16 mouse cellular contexts compared by ENCODE assay signal in the genomic region with DNA sequence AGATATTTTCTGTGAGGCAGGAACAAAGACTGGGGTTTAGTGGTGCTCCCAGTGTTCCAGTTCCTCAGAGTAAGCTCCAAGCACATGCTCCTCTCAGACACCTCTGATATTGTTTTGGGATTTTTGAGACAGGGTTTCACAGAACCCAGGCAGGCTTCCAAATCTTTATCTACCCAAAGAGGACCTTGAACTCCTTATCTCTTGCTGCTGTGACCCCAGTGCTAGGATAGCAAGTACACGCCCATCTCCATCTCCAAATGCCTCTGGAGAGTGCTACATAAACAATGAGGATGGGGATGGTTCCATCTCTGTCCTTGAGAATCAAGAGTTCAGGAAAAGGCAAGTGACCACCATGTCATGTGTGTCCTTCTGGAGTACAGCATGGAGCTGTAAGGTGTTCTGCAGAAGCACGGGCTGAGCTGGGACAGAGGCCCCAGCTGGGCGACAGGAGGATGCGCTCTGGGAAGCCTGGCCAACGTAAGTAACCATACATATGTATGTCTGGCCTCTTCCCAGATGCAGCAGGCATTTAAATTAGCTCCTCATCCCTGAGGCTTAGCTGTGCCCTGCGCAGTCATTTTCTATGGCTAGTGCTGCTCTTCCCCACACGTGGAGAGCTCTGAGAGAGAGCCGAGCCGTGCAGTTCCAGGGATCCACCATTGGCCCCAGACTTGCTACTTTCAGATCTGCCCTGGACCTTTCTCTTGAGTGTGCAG. TPM values are rescaled to one million over a fixed set of nuclear protein-coding genes. Genes with fewer than 3 reads are reported as not detected.
DNase-seq lines count a peak whose midpoint lies in the region; ATAC-seq and TF ChIP-seq lines count a peak whose summit lies in the region.
"Had no signal": no experiment of that assay in that cellular context is flagged by ENCODE, and none has a peak within 500 bp of the region (broad histone marks: within the 10 kb centered on the region; RNA-seq: fewer than 3 reads in every experiment).

No protein-coding gene starts in this region.

- TF ChIP-seq POLR2A in heart, adult 2 months (IDR thresholded peaks at IDR 0.05; ENCODE audit: insufficient read depth, low read depth, low read length) = no peak

- intact Hi-C loops in heart, adult 2 months (cut with DNase I) = no loop called here

- H3K9me3 ChIP-seq in heart, embryonic 10.5 days = no peaks in the 10 kb centered on the region
- H3K9me3 ChIP-seq in midbrain, embryonic 10.5 days (replicated peaks) = no peaks in the 10 kb centered on the region
- H3K9me3 ChIP-seq in midbrain, embryonic 16.5 days (replicated peaks; ENCODE audit: control insufficient read depth, low read length, poor library complexity, severe bottlenecking) = no peaks in the 10 kb centered on the region
- no peaks in the 10 kb centered on the region for H3K9me3 ChIP-seq in hindbrain, embryonic 13.5 days
- H3K9me3 ChIP-seq in midbrain, embryonic 13.5 days = no peaks in the 10 kb centered on the region

- H3K27me3 ChIP-seq in heart, embryonic 10.5 days (ENCODE audit: insufficient read depth, poor library complexity, severe bottlenecking) = no peaks in the 10 kb centered on the region
- no peaks in the 10 kb centered on the region for H3K27me3 ChIP-seq in heart, adult 2 months (ENCODE audit: control insufficient read depth, insufficient read depth, low read length)
- no peaks in the 10 kb centered on the region for H3K27me3 ChIP-seq in midbrain, embryonic 10.5 days (ENCODE audit: low read depth, poor library complexity, severe bottlenecking)
- no peaks in the 10 kb centered on the region for H3K27me3 ChIP-seq in midbrain, embryonic 16.5 days (ENCODE audit: control insufficient read depth, insufficient read depth, low read depth, low read length)
- H3K27me3 ChIP-seq in hindbrain, embryonic 13.5 days = no peaks in the 10 kb centered on the region
- H3K27me3 ChIP-seq in midbrain, embryonic 13.5 days = no peaks in the 10 kb centered on the region

- WGBS in heart, embryonic 10.5 days = 83% methylated on average over 9 of the region's 9 CpGs
- 81% methylated on average over 9 of the region's 9 CpGs for WGBS in heart, adult 2 months
- WGBS in midbrain, embryonic 10.5 days = 80% methylated on average over 9 of the region's 9 CpGs
- WGBS in midbrain, embryonic 16.5 days = 47% methylated on average over 9 of the region's 9 CpGs
- WGBS in hindbrain, embryonic 13.5 days = 33% methylated on average over 9 of the region's 9 CpGs
- WGBS in midbrain, embryonic 13.5 days = 47% methylated on average over 9 of the region's 9 CpGs

- TF ChIP-seq CTCF in heart, adult 2 months (IDR thresholded peaks at IDR 0.05) = no peak

- H3K36me3 ChIP-seq in heart, embryonic 10.5 days = no peaks in the 10 kb centered on the region
- H3K36me3 ChIP-seq in heart, adult 2 months (ENCODE audit: control insufficient read depth, insufficient read depth, low read length) = no peaks in the 10 kb centered on the region
- no peaks in the 10 kb centered on the region for H3K36me3 ChIP-seq in midbrain, embryonic 10.5 days
- no peaks in the 10 kb centered on the region for H3K36me3 ChIP-seq in midbrain, embryonic 16.5 days (ENCODE audit: control insufficient read depth, insufficient read depth, low read length)
- H3K36me3 ChIP-seq in hindbrain, embryonic 13.5 days = no peaks in the 10 kb centered on the region
- no peaks in the 10 kb centered on the region for H3K36me3 ChIP-seq in midbrain, embryonic 13.5 days

- no peak overlapping the region for H3K9ac ChIP-seq in heart, adult 2 months (ENCODE audit: low read depth, low read length)
- H3K9ac ChIP-seq in midbrain, embryonic 16.5 days (ENCODE audit: low read depth, low read length) = no peak overlapping the region
- H3K9ac ChIP-seq in hindbrain, embryonic 13.5 days = no peak overlapping the region
- H3K9ac ChIP-seq in midbrain, embryonic 13.5 days (replicated peaks) = no peak overlapping the region

- no peak for TF ChIP-seq EP300 in heart, adult 2 months (IDR thresholded peaks at IDR 0.05; ENCODE audit: insufficient read depth, low read depth, low read length)

- H3K4me1 ChIP-seq in heart, embryonic 10.5 days = peaks cover 30% of the 10 kb centered on the region
- no peaks in the 10 kb centered on the region for H3K4me1 ChIP-seq in heart, adult 2 months (ENCODE audit: control insufficient read depth, insufficient read depth, low read length)
- peaks cover 5% of the 10 kb centered on the region; the same call in 1 of the 2 replicates for H3K4me1 ChIP-seq in midbrain, embryonic 10.5 days
- H3K4me1 ChIP-seq in midbrain, embryonic 16.5 days (ENCODE audit: control insufficient read depth, insufficient read depth, low read length) = no peaks in the 10 kb centered on the region
- H3K4me1 ChIP-seq in hindbrain, embryonic 13.5 days (replicated peaks) = peaks cover 10% of the 10 kb centered on the region
- H3K4me1 ChIP-seq in midbrain, embryonic 13.5 days (replicated peaks) = peaks cover 9% of the 10 kb centered on the region

- H3K27ac ChIP-seq in heart, embryonic 10.5 days = peak overlapping the region; percentile 52
- H3K27ac ChIP-seq in heart, adult 2 months = no peak overlapping the region
- H3K27ac ChIP-seq in midbrain, embryonic 10.5 days (replicated peaks) = 0 out of 2 replicates have a peak overlapping the region, but pooled peaks have one; percentile 39
- H3K27ac ChIP-seq in midbrain, embryonic 16.5 days (ENCODE audit: low read length) = no peak overlapping the region
- peak overlapping the region; percentile 37; the same call in 1 of the 2 replicates for H3K27ac ChIP-seq in hindbrain, embryonic 13.5 days
- peak overlapping the region; percentile 27; the same call in 1 of the 2 replicates for H3K27ac ChIP-seq in midbrain, embryonic 13.5 days

- H3K4me2 ChIP-seq in midbrain, embryonic 16.5 days (ENCODE audit: low read length) = no peak overlapping the region
- no peak overlapping the region for H3K4me2 ChIP-seq in hindbrain, embryonic 13.5 days
- no peak overlapping the region for H3K4me2 ChIP-seq in midbrain, embryonic 13.5 days (replicated peaks)

- H3K4me3 ChIP-seq in heart, embryonic 10.5 days = no peak overlapping the region
- H3K4me3 ChIP-seq in heart, adult 2 months = no peak overlapping the region
- H3K4me3 ChIP-seq in midbrain, embryonic 10.5 days = no peak overlapping the region
- no peak overlapping the region for H3K4me3 ChIP-seq in midbrain, embryonic 16.5 days (ENCODE audit: low read depth, low read length)
- no peak overlapping the region for H3K4me3 ChIP-seq in hindbrain, embryonic 13.5 days
- H3K4me3 ChIP-seq in midbrain, embryonic 13.5 days (replicated peaks) = no peak overlapping the region

- no peak for DNase-seq in heart, embryonic 10.5 days (ENCODE audit: low spot score)
- DNase-seq in heart, adult 2 months = no peak
- no peak for DNase-seq in midbrain, embryonic 10.5 days (ENCODE audit: low spot score)
- DNase-seq in spleen, postnatal 4 days (ENCODE audit: low spot score in 2 of 2) = no peak
- DNase-seq in cerebellum, postnatal 14 days = no peak
- DNase-seq: cerebellum, adult 8-10 months; embryo, embryonic 11 days; heart, postnatal 36 days; kidney, adult 11 months; kidney, postnatal 25 days; lung, postnatal 10 days; right cerebral cortex, postnatal 25 days; thymus, postnatal 25 days had no signal

- H3K79me2 ChIP-seq in heart, adult 2 months (replicated peaks; ENCODE audit: control insufficient read depth, insufficient read depth, low read length) = no peaks in the 10 kb centered on the region

- no peak for ATAC-seq in midbrain, embryonic 16.5 days
- ATAC-seq in hindbrain, embryonic 13.5 days (ENCODE audit: low FRiP score) = peak; percentile 54; the same call in 1 of the 2 replicates
- peak; percentile 78 for ATAC-seq in midbrain, embryonic 13.5 days

RNA-seq across cellular contexts. Expression of gene Irs2, which starts 34.8 kb away (rescaled TPM):
- polyA plus RNA-seq in heart, embryonic 10.5 days (2016; fragmentation: Nextera tagmentation; extraction: Ambion mirVana) = 4.5 and 6.2 TPM in 2 replicates
- 10 to 100 TPM; 13.5 to 19.0 TPM for total RNA-seq in heart, adult 2 months (2021)
- polyA plus RNA-seq in heart, adult 2 months (2012; rRNA removed) = 4.5 TPM in 2 replicates
- 5.6 and 5.9 TPM in 2 replicates for polyA plus RNA-seq in midbrain, embryonic 10.5 days (2016; fragmentation: Nextera tagmentation; extraction: Ambion mirVana)
- polyA plus RNA-seq in midbrain, embryonic 16.5 days (2015; fragmentation: Nextera tagmentation; extraction: Ambion mirVana) = 3.8 and 5.1 TPM in 2 replicates
- polyA plus RNA-seq in hindbrain, embryonic 13.5 days (2015; fragmentation: Nextera tagmentation; extraction: Ambion mirVana) = 4.5 and 4.6 TPM in 2 replicates
- 5.6 and 5.9 TPM in 2 replicates for polyA plus RNA-seq in midbrain, embryonic 13.5 days (2015; fragmentation: Nextera tagmentation; extraction: Ambion mirVana)

Comparison
In these comparisons a context has a peak if more than half of its experiments do, and no peak if none do; other contexts are left out.
1. H3K27ac ChIP-seq: peak in heart, embryonic 10.5 days (single experiment), midbrain, embryonic 10.5 days (single experiment), hindbrain, embryonic 13.5 days (single experiment) and midbrain, embryonic 13.5 days (single experiment); none in heart, adult 2 months (single experiment) and midbrain, embryonic 16.5 days (single experiment).